Mouse (Mus musculus) liver, embryonic 15.5 days (tissue): Measurements from ENCODE around the gene Abl2. TPM values are rescaled to one million over a fixed set of nuclear protein-coding genes. Genes with fewer than 3 reads are reported as not detected.

Source experiments
- ATAC-seq: fragments of 200-750 bp; cut with Nextera tagmentation; 2 replicates; pipeline ENCODE4 v1.8.0; 2017; ENCODE audit warnings: moderate number of reproducible peaks, mild to moderate bottlenecking, moderate library complexity; ENCODE audit not compliant: insufficient read depth
- H3K27ac ChIP-seq: fragments of 300-500 bp; sonication (generic); replicated peaks from 2 replicates; pipeline ENCODE4 v1.5.1; 2015; ENCODE audit warnings: mild to moderate bottlenecking, inconsistent platforms
- H3K27me3 ChIP-seq: fragments of 300-500 bp; sonication (generic); 2 replicates; pipeline ENCODE4 v1.6.1; 2015; ENCODE audit warnings: mild to moderate bottlenecking, inconsistent platforms
- H3K36me3 ChIP-seq: fragments of 300-500 bp; sonication (generic); replicated peaks from 2 replicates; pipeline ENCODE4 v1.6.1; 2015; ENCODE audit warnings: moderate library complexity, mild to moderate bottlenecking, inconsistent platforms
- H3K4me1 ChIP-seq: fragments of 300-500 bp; sonication (generic); replicated peaks from 2 replicates; pipeline ENCODE4 v1.6.1; 2015; ENCODE audit warnings: inconsistent platforms
- H3K4me2 ChIP-seq: fragments of 300-500 bp; sonication (generic); 2 replicates; pipeline ENCODE4 v1.6.1; 2015; ENCODE audit warnings: moderate library complexity, mild to moderate bottlenecking, inconsistent platforms
- H3K4me3 ChIP-seq: fragments of 300-500 bp; sonication (generic); replicated peaks from 2 replicates; pipeline ENCODE4 v1.5.1; 2015; ENCODE audit warnings: mild to moderate bottlenecking, inconsistent platforms
- H3K9ac ChIP-seq: fragments of 300-500 bp; sonication (generic); 2 replicates; pipeline ENCODE4 v1.6.1; 2015; ENCODE audit warnings: moderate library complexity, mild to moderate bottlenecking, inconsistent platforms
- H3K9me3 ChIP-seq: fragments of 300-500 bp; sonication (generic); replicated peaks from 2 replicates; pipeline ENCODE4 v1.6.1; 2016; ENCODE audit warnings: inconsistent platforms
- WGBS: fragments of 180-500 bp; shearing (Covaris S2); methylation state at CpG from one replicate; pipeline ENCODE4 v1.1.7; 2015; ENCODE audit warnings: mixed read lengths; ENCODE audit not compliant: insufficient replicate concordance; 5-methylcytosine and 5-hydroxymethylcytosine counted together
- polyA plus RNA-seq: library from polyadenylated mRNA; unstranded; fragments of >200 nt; fragmentation: Nextera tagmentation; extraction: Ambion mirVana; gene quantifications from 2 replicates; pipeline ENCODE4 v1.2.1, GENCODE M21; 2015

Abl2 gene
- polyA plus RNA-seq, 1 experiment from 2014 or later: 0.90 TPM

GRCm38 (mm10) chr1:156672720-156673475 is 114.3 kb downstream of the Abl2 start:
- Histone ChIP-seq H3K9ac (peak overlapping the region; percentile 56; the same call in 1 of the 2 replicates), H3K36me3 (no peaks in the 10 kb centered on the region), H3K27me3 (0 out of 2 replicates have a peak, but pooled peaks cover 8% of the 10 kb centered on the region), H3K9me3 (no peaks in the 10 kb centered on the region), H3K4me3 (peak overlapping the region; percentile 70), H3K4me2 (peak overlapping the region; percentile 97), H3K27ac (no peak overlapping the region), H3K4me1 (peaks cover 24% of the 10 kb centered on the region)
- 14% methylated on average over 14 of the region's 14 CpGs for WGBS
- ATAC-seq: no peak

GRCm38 (mm10) chr1:156673476-156674194 is 115.0 kb downstream of the Abl2 start:
- H3K4me1 ChIP-seq: peaks cover 24% of the 10 kb centered on the region
- no peaks in the 10 kb centered on the region for H3K36me3 ChIP-seq
- H3K9ac ChIP-seq: peak overlapping the region; percentile 56
- H3K9me3 ChIP-seq: no peaks in the 10 kb centered on the region
- H3K4me3 ChIP-seq: peak overlapping the region; percentile 70
- ATAC-seq: peak; percentile 40
- 0 out of 2 replicates have a peak overlapping the region, but pooled peaks have one; percentile 19 for H3K27ac ChIP-seq
- under 1% methylated on average over 29 of the region's 29 CpGs for WGBS
- 0 out of 2 replicates have a peak, but pooled peaks cover 8% of the 10 kb centered on the region for H3K27me3 ChIP-seq
- H3K4me2 ChIP-seq: peak overlapping the region; percentile 97

- H3K27ac ChIP-seq: 0 out of 2 replicates have a peak within 1 kb of the TSS, but pooled peaks have one; percentile 19
Measured at GRCm38 (mm10) chr1:156674195-156675000, 115.8 kb downstream of the Abl2 start, which contains the start of gene Tor3a. Gene Tor3a, minus strand, starts transcription at chr1:156674356.

GRCm38 (mm10) chr1:156676171-156676570 is 117.6 kb downstream of the Abl2 start:
- Histone ChIP-seq H3K9ac (no peak overlapping the region), H3K4me3 (no peak overlapping the region), H3K4me2 (no peak overlapping the region), H3K27ac (no peak overlapping the region), H3K27me3 (0 out of 2 replicates have a peak, but pooled peaks cover 8% of the 10 kb centered on the region), H3K36me3 (peaks cover 14% of the 10 kb centered on the region), H3K9me3 (no peaks in the 10 kb centered on the region), H3K4me1 (peaks cover 24% of the 10 kb centered on the region)
- WGBS: 20% methylated on average over 12 of the region's 12 CpGs
- ATAC-seq: no peak

More at GRCm38 (mm10) chr1:156674195-156675000, 115.8 kb downstream of the Abl2 start, which contains the start of gene Tor3a:
- H3K4me3 ChIP-seq: peak within 1 kb of the TSS; percentile 70
- H3K4me1 ChIP-seq: peaks cover 24% of the 10 kb centered on the region
- H3K36me3 ChIP-seq: no peaks in the 10 kb centered on the region
- WGBS: 5% methylated on average over 37 of the region's 37 CpGs
- 0 out of 2 replicates have a peak, but pooled peaks cover 8% of the 10 kb centered on the region for H3K27me3 ChIP-seq
- peak; percentile 79 for ATAC-seq
- peak within 1 kb of the TSS; percentile 97 for H3K4me2 ChIP-seq
- H3K9me3 ChIP-seq: no peaks in the 10 kb centered on the region
- peak within 1 kb of the TSS; percentile 56 for H3K9ac ChIP-seq

GRCm38 (mm10) chr1:156676596-156676995 is 118.0 kb downstream of the Abl2 start:
- Histone ChIP-seq H3K4me1 (peaks cover 24% of the 10 kb centered on the region), H3K27ac (no peak overlapping the region), H3K36me3 (peaks cover 17% of the 10 kb centered on the region), H3K4me2 (no peak overlapping the region), H3K9me3 (no peaks in the 10 kb centered on the region), H3K27me3 (0 out of 2 replicates have a peak, but pooled peaks cover 8% of the 10 kb centered on the region), H3K4me3 (no peak overlapping the region), H3K9ac (no peak overlapping the region)
- WGBS: 63% methylated on average over 5 of the region's 5 CpGs
- no peak for ATAC-seq

GRCm38 (mm10) chr1:156677230-156677629 is 118.6 kb downstream of the Abl2 start:
- H3K27ac ChIP-seq: no peak overlapping the region

GRCm38 (mm10) chr1:156679599-156679998 is 121.0 kb downstream of the Abl2 start:
- Histone ChIP-seq H3K36me3 (peaks cover 33% of the 10 kb centered on the region), H3K4me3 (no peak overlapping the region), H3K9ac (no peak overlapping the region), H3K4me2 (no peak overlapping the region), H3K27me3 (no peaks in the 10 kb centered on the region), H3K9me3 (no peaks in the 10 kb centered on the region), H3K4me1 (peaks cover 10% of the 10 kb centered on the region), H3K27ac (no peak overlapping the region)
- 84% methylated on average over 9 of the region's 9 CpGs for WGBS
- no peak for ATAC-seq

More at GRCm38 (mm10) chr1:156677230-156677629, 118.6 kb downstream of the Abl2 start:
- H3K36me3 ChIP-seq: peaks cover 17% of the 10 kb centered on the region
- no peak overlapping the region for H3K4me3 ChIP-seq
- H3K9ac ChIP-seq: no peak overlapping the region
- no peak overlapping the region for H3K4me2 ChIP-seq
- no peak for ATAC-seq
- 0 out of 2 replicates have a peak, but pooled peaks cover 8% of the 10 kb centered on the region for H3K27me3 ChIP-seq
- H3K9me3 ChIP-seq: no peaks in the 10 kb centered on the region
- 69% methylated on average over 3 of the region's 3 CpGs for WGBS
- H3K4me1 ChIP-seq: peaks cover 24% of the 10 kb centered on the region

- Histone ChIP-seq H3K27me3 (no peaks in the 10 kb centered on the region), H3K4me1 (no peaks in the 10 kb centered on the region), H3K9me3 (no peaks in the 10 kb centered on the region), H3K4me2 (no peak overlapping the region), H3K9ac (no peak overlapping the region), H3K27ac (no peak overlapping the region), H3K36me3 (peaks cover 82% of the 10 kb centered on the region), H3K4me3 (no peak overlapping the region)
- WGBS: 69% methylated on average over 7 of the region's 7 CpGs
- no peak for ATAC-seq
Measured at GRCm38 (mm10) chr1:156686025-156686661, 127.6 kb downstream of the Abl2 start.
